Comparison of ENCODE assay signal across 7 mouse cellular contexts in genomic region chr13:114931775-114932294, GRCm38 (mm10). TPM values are rescaled to one million over a fixed set of nuclear protein-coding genes. Genes with fewer than 3 reads are reported as not detected.
DNase-seq lines count a peak whose midpoint lies in the region; ATAC-seq and TF ChIP-seq lines count a peak whose summit lies in the region.

Itga2 (minus strand) TSS chr13:114932100.

- peak; percentile 42 for DNase-seq in adrenal gland, adult 8-10 months
- DNase-seq in embryo, embryonic 9.5 days (ENCODE audit: extremely low spot score): peak; percentile 75
- DNase-seq in heart, adult 11 months: peak; percentile 95
- DNase-seq in midbrain, embryonic 14.5 days: peak; percentile 75
- peak; percentile 33 to 64 for DNase-seq in spleen, adult 2 months (ENCODE audit: low read depth in 1 of 2, low spot score in 2 of 2)

- H3K36me3 ChIP-seq in intestine, embryonic 16.5 days (ENCODE audit: control insufficient read depth, insufficient read depth, low read length): no peaks in the 10 kb centered on the region
- no peaks in the 10 kb centered on the region for H3K36me3 ChIP-seq in limb, embryonic 15.5 days
- no peaks in the 10 kb centered on the region for H3K36me3 ChIP-seq in midbrain, embryonic 14.5 days (ENCODE audit: control insufficient read depth, insufficient read depth, low read length)
- H3K36me3 ChIP-seq in spleen, adult 2 months (ENCODE audit: control insufficient read depth, insufficient read depth, low read length): no peaks in the 10 kb centered on the region

- H3K4me1 ChIP-seq in intestine, embryonic 16.5 days (ENCODE audit: control insufficient read depth, insufficient read depth, low read length): 0 out of 2 replicates have a peak, but pooled peaks cover 4% of the 10 kb centered on the region
- peaks cover 16% of the 10 kb centered on the region for H3K4me1 ChIP-seq in limb, embryonic 15.5 days
- H3K4me1 ChIP-seq in midbrain, embryonic 14.5 days (ENCODE audit: control insufficient read depth, insufficient read depth, low read length): peaks cover 5% of the 10 kb centered on the region; the same call in 1 of the 2 replicates
- no peaks in the 10 kb centered on the region for H3K4me1 ChIP-seq in spleen, adult 2 months (ENCODE audit: control insufficient read depth, insufficient read depth, insufficient read length)

- peak within 1 kb of the TSS; percentile 78 for H3K27ac ChIP-seq in intestine, embryonic 16.5 days (ENCODE audit: low read length)
- peak within 1 kb of the TSS; percentile 47; the same call in 1 of the 2 replicates for H3K27ac ChIP-seq in limb, embryonic 15.5 days
- H3K27ac ChIP-seq in midbrain, embryonic 14.5 days (replicated peaks; ENCODE audit: low read depth, low read length): no peak within 1 kb of the TSS
- no peak within 1 kb of the TSS for H3K27ac ChIP-seq in spleen, adult 2 months (ENCODE audit: insufficient read depth, low read length)

- peak; percentile 88 for ATAC-seq in intestine, embryonic 16.5 days
- ATAC-seq in limb, embryonic 15.5 days (ENCODE audit: insufficient number of reproducible peaks, low FRiP score, low TSS enrichment, low read depth): peak; percentile 75; the same call in 1 of the 2 replicates
- ATAC-seq in midbrain, embryonic 14.5 days (ENCODE audit: low FRiP score, low TSS enrichment): 0 out of 2 replicates have a peak, but pooled peaks have one; percentile 33

- TF ChIP-seq POLR2A in spleen, adult 2 months (IDR thresholded peaks at IDR 0.05; ENCODE audit: low read depth, low read length): no peak

- WGBS in intestine, embryonic 16.5 days: under 1% methylated on average over 28 of the region's 28 CpGs
- WGBS in limb, embryonic 15.5 days: 2% methylated on average over 28 of the region's 28 CpGs
- WGBS in midbrain, embryonic 14.5 days: 3% methylated on average over 28 of the region's 28 CpGs
- WGBS in spleen, adult 2 months: 2% methylated on average over 28 of the region's 28 CpGs

- H3K9ac ChIP-seq in intestine, embryonic 16.5 days (ENCODE audit: low read depth, low read length): peak within 1 kb of the TSS; percentile 72
- H3K9ac ChIP-seq in limb, embryonic 15.5 days: peak within 1 kb of the TSS; percentile 31
- peak within 1 kb of the TSS; percentile 9; the same call in 1 of the 2 replicates for H3K9ac ChIP-seq in midbrain, embryonic 14.5 days (replicated peaks; ENCODE audit: low read length)

- peak within 1 kb of the TSS; percentile 64 for H3K4me3 ChIP-seq in intestine, embryonic 16.5 days (ENCODE audit: low read length)
- peak within 1 kb of the TSS; percentile 45 for H3K4me3 ChIP-seq in limb, embryonic 15.5 days
- peak within 1 kb of the TSS; percentile 32 for H3K4me3 ChIP-seq in midbrain, embryonic 14.5 days (replicated peaks; ENCODE audit: low read depth, low read length)
- peak within 1 kb of the TSS; percentile 52 for H3K4me3 ChIP-seq in spleen, adult 2 months (ENCODE audit: extremely low read depth, insufficient read depth, insufficient read length)

- peak; percentile 55; the same call in 1 of the 2 replicates for TF ChIP-seq CTCF in spleen, adult 2 months (IDR thresholded peaks at IDR 0.05; ENCODE audit: extremely low read depth, insufficient read depth, insufficient read length, insufficient replicate concordance)

- peak within 1 kb of the TSS; percentile 70 for H3K4me2 ChIP-seq in intestine, embryonic 16.5 days (ENCODE audit: low read depth, low read length)
- H3K4me2 ChIP-seq in limb, embryonic 15.5 days: peak within 1 kb of the TSS; percentile 79
- peak within 1 kb of the TSS; percentile 64 for H3K4me2 ChIP-seq in midbrain, embryonic 14.5 days (ENCODE audit: low read length)

- no peaks in the 10 kb centered on the region for H3K9me3 ChIP-seq in intestine, embryonic 16.5 days (ENCODE audit: control insufficient read depth, low read length)
- H3K9me3 ChIP-seq in limb, embryonic 15.5 days: no peaks in the 10 kb centered on the region
- no peaks in the 10 kb centered on the region for H3K9me3 ChIP-seq in midbrain, embryonic 14.5 days (ENCODE audit: control insufficient read depth, low read length)

- no peaks in the 10 kb centered on the region for H3K27me3 ChIP-seq in intestine, embryonic 16.5 days (replicated peaks; ENCODE audit: control insufficient read depth, insufficient read depth, low read length)
- no peaks in the 10 kb centered on the region for H3K27me3 ChIP-seq in limb, embryonic 15.5 days
- H3K27me3 ChIP-seq in midbrain, embryonic 14.5 days (ENCODE audit: control insufficient read depth, insufficient read depth, low read length): peaks cover 40% of the 10 kb centered on the region
- H3K27me3 ChIP-seq in spleen, adult 2 months (ENCODE audit: control insufficient read depth, insufficient read depth, low read length): no peaks in the 10 kb centered on the region

RNA-seq across cellular contexts. Expression of gene Itga2, which starts in this region (rescaled TPM):
- total RNA-seq in adrenal gland, adult 8-10 months (2022): 1 to 10 TPM in 2 of 4 experiments, under 1 TPM in 2; 0.52 to 1.8 (median 1.2) TPM
- polyA plus RNA-seq in intestine, embryonic 16.5 days (2015; fragmentation: Nextera tagmentation; extraction: Ambion mirVana): 4.3 and 5.9 TPM in 2 replicates
- polyA plus RNA-seq in limb, embryonic 15.5 days (2015; fragmentation: Nextera tagmentation; extraction: Ambion mirVana): 3.7 and 6.5 TPM in 2 replicates
- 1.2 and 2.1 TPM in 2 replicates for polyA plus RNA-seq in midbrain, embryonic 14.5 days (2014; fragmentation: Nextera tagmentation; extraction: Ambion mirVana)
- 0.73 and 0.96 TPM in 2 replicates for polyA plus RNA-seq in spleen, adult 2 months (2012; rRNA removed)

Comparison
In these comparisons a context has a peak if more than half of its experiments do, and no peak if none do; other contexts are left out.
1. Peak in DNase-seq and H3K4me3 ChIP-seq in spleen, adult 2 months; RNA of the gene not detected or under 1 TPM.
2. DNase-seq: peak in every context shown above with its lines; median percentile 95 in heart, adult 11 months; 75 in embryo, embryonic 9.5 days; 75 in midbrain, embryonic 14.5 days; 48 in spleen, adult 2 months; 42 in adrenal gland, adult 8-10 months.
3. ATAC-seq: peak in every context shown above with its lines; median percentile 88 in intestine, embryonic 16.5 days; 75 in limb, embryonic 15.5 days; 33 in midbrain, embryonic 14.5 days.
4. H3K27ac ChIP-seq: peak in intestine, embryonic 16.5 days (single experiment) and limb, embryonic 15.5 days (single experiment); none in midbrain, embryonic 14.5 days (single experiment) and spleen, adult 2 months (single experiment).
5. H3K9ac ChIP-seq: peak in every context shown above with its lines; median percentile 72 in intestine, embryonic 16.5 days; 31 in limb, embryonic 15.5 days; 9 in midbrain, embryonic 14.5 days.
6. Peak in every context shown above with its lines, with median percentiles within 50 percentile points of each other: H3K4me2 ChIP-seq and H3K4me3 ChIP-seq.